Mouse (Mus musculus) MEL (cell line): ENCODE results near the gene Slc5a5. TPM values are rescaled to one million over a fixed set of nuclear protein-coding genes. Genes with fewer than 3 reads are reported as not detected.

Source experiments
- DNase-seq: peaks from one replicate; pipeline ENCODE4 v3.0.0; 2011; ENCODE audit warnings: low read depth, low spot score
- H3K27ac ChIP-seq: 2 replicates; pipeline ENCODE4 v1.5.1; 2012; ENCODE audit warnings: low read depth, mild to moderate bottlenecking, control low read depth, low read length, moderate library complexity; ENCODE audit not compliant: control insufficient read depth
- H3K27me3 ChIP-seq, 2 experiments: fragments of 150-350 bp in 1 of 2; sonication (generic) in 1 of 2; 2 replicates each; pipeline ENCODE4 v1.6.1; 2012; ENCODE audit warnings: low read length in 2 of 2, mild to moderate bottlenecking in 2 of 2, improper control_type of control experiment in 1 of 2, moderate library complexity in 1 of 2; ENCODE audit not compliant: insufficient read depth in 2 of 2, control insufficient read depth in 1 of 2
- H3K36me3 ChIP-seq, 2 experiments: 2 replicates each; pipeline ENCODE4 v1.6.1; 2012 to 2014; ENCODE audit warnings: low read length in 2 of 2, improper control_type of control experiment in 1 of 2, inconsistent platforms in 1 of 2, mild to moderate bottlenecking in 1 of 2; ENCODE audit not compliant: insufficient read depth in 2 of 2, control insufficient read depth in 1 of 2
- H3K4me1 ChIP-seq, 2 experiments: fragments of 150-350 bp in 1 of 2; sonication (generic) in 1 of 2; 2 replicates each; pipeline ENCODE4 v1.6.1; 2012; ENCODE audit warnings: low read length in 2 of 2, improper control_type of control experiment in 1 of 2, mild to moderate bottlenecking in 1 of 2; ENCODE audit not compliant: insufficient read depth in 2 of 2, control insufficient read depth in 1 of 2
- H3K4me3 ChIP-seq, 2 experiments: fragments of 150-350 bp in 1 of 2; sonication (generic) in 1 of 2; 2 replicates each; pipeline ENCODE4 v1.5.1; 2012; ENCODE audit warnings: low read depth in 2 of 2, low read length in 2 of 2, mild to moderate bottlenecking in 2 of 2, moderate library complexity in 2 of 2, control low read depth in 1 of 2, improper control_type of control experiment in 1 of 2; ENCODE audit not compliant: control insufficient read depth in 1 of 2, insufficient read depth in 1 of 2
- H3K79me2 ChIP-seq: 2 replicates; pipeline ENCODE4 v1.6.1; 2012; ENCODE audit warnings: mild to moderate bottlenecking, low read length, moderate library complexity; ENCODE audit not compliant: control insufficient read depth, poor library complexity, insufficient read depth
- H3K9ac ChIP-seq: 2 replicates; pipeline ENCODE4 v1.6.1; 2012; ENCODE audit warnings: low read depth, mild to moderate bottlenecking, control low read depth, low read length, moderate library complexity; ENCODE audit not compliant: control insufficient read depth, poor library complexity, severe bottlenecking
- H3K9me3 ChIP-seq: fragments of 150-350 bp; sonication (generic); replicated peaks from 2 replicates; pipeline ENCODE4 v1.6.1; 2012; ENCODE audit warnings: mild to moderate bottlenecking, low read length, improper control_type of control experiment, moderate library complexity; ENCODE audit not compliant: insufficient read depth
- BHLHE40 ChIP-seq: IDR thresholded peaks from 2 replicates; pipeline ENCODE4 v1.6.1; 2012; ENCODE audit warnings: low read depth, mild to moderate bottlenecking, inconsistent platforms, low read length, improper control_type of control experiment, borderline replicate concordance
- CHD1 ChIP-seq: IDR thresholded peaks from 2 replicates; pipeline ENCODE4 v1.6.1; 2012; ENCODE audit warnings: low read depth, mild to moderate bottlenecking, inconsistent platforms, low read length, improper control_type of control experiment
- E2F4 ChIP-seq: IDR thresholded peaks from 2 replicates; pipeline ENCODE4 v1.6.1; 2011; ENCODE audit warnings: low read depth, low read length, improper control_type of control experiment, borderline replicate concordance
- ELF1 ChIP-seq: IDR thresholded peaks from 2 replicates; pipeline ENCODE4 v1.6.1; 2014; ENCODE audit warnings: low read depth, mild to moderate bottlenecking, inconsistent platforms, low read length, improper control_type of control experiment, moderate library complexity
- EP300 ChIP-seq, 2 experiments: IDR thresholded peaks; 2 replicates each; pipeline ENCODE4 v1.6.1; 2011; ENCODE audit warnings: improper control_type of control experiment in 2 of 2, low read length in 2 of 2, low read depth in 1 of 2, mild to moderate bottlenecking in 1 of 2
- GATA1 ChIP-seq: IDR thresholded peaks from 2 replicates; pipeline ENCODE4 v1.6.1; 2011; ENCODE audit warnings: low read depth, low read length, improper control_type of control experiment
- KAT2A ChIP-seq: conservative IDR thresholded peaks from 2 replicates; pipeline ENCODE4 v1.6.1; 2012; ENCODE audit warnings: low read depth, low read length, improper control_type of control experiment, inconsistent platforms
- MAFK ChIP-seq: IDR thresholded peaks from 2 replicates; pipeline ENCODE4 v1.6.1; 2011; ENCODE audit warnings: low read depth, mild to moderate bottlenecking, low read length, improper control_type of control experiment, borderline replicate concordance
- MEF2A ChIP-seq: IDR thresholded peaks from 2 replicates; pipeline ENCODE4 v1.6.1; 2014; ENCODE audit warnings: low read depth, mild to moderate bottlenecking, inconsistent platforms, low read length, improper control_type of control experiment; ENCODE audit not compliant: poor library complexity, insufficient replicate concordance, severe bottlenecking; ENCODE audit errors: extremely low read depth
- POLR2A ChIP-seq, 2 experiments: IDR thresholded peaks; 2 replicates each; pipeline ENCODE4 v1.6.1; 2011 to 2012; ENCODE audit warnings: low read length in 2 of 2, mild to moderate bottlenecking in 2 of 2, control low read depth in 1 of 2, improper control_type of control experiment in 1 of 2, low read depth in 1 of 2, moderate library complexity in 1 of 2; ENCODE audit not compliant: control insufficient read depth in 1 of 2, insufficient read depth in 1 of 2, poor library complexity in 1 of 2
- POLR2AphosphoS5 ChIP-seq: IDR thresholded peaks from 2 replicates; pipeline ENCODE4 v1.6.1; 2012; ENCODE audit warnings: low read depth, borderline replicate concordance, mild to moderate bottlenecking, inconsistent platforms, low read length, moderate library complexity, mixed read lengths
- SMC3 ChIP-seq: IDR thresholded peaks from 2 replicates; pipeline ENCODE4 v1.6.1; 2011; ENCODE audit warnings: low read depth, low read length, improper control_type of control experiment
- TBP ChIP-seq: IDR thresholded peaks from 2 replicates; pipeline ENCODE4 v1.8.0; 2011; ENCODE audit warnings: low read depth, low read length, improper control_type of control experiment
- TCF12 ChIP-seq: IDR thresholded peaks from 2 replicates; pipeline ENCODE4 v1.6.1; 2014; ENCODE audit warnings: low read depth, mild to moderate bottlenecking, inconsistent platforms, low read length, improper control_type of control experiment, moderate library complexity
- USF2 ChIP-seq, 2 experiments: IDR thresholded peaks; 2 replicates each; pipeline ENCODE4 v1.6.1; 2011 to 2012; ENCODE audit warnings: improper control_type of control experiment in 2 of 2, low read length in 2 of 2, borderline replicate concordance in 1 of 2, inconsistent platforms in 1 of 2, low read depth in 1 of 2, mild to moderate bottlenecking in 1 of 2; ENCODE audit not compliant: insufficient read depth in 1 of 2
- ZC3H11A ChIP-seq: IDR thresholded peaks from 2 replicates; pipeline ENCODE4 v1.6.1; 2012; ENCODE audit warnings: low read depth, mild to moderate bottlenecking, inconsistent platforms, low read length, improper control_type of control experiment
- ZMIZ1 ChIP-seq: IDR thresholded peaks from 2 replicates; pipeline ENCODE4 v1.6.1; 2012; ENCODE audit warnings: low read depth, mild to moderate bottlenecking, inconsistent platforms, low read length, improper control_type of control experiment, moderate library complexity
- ZNF384 ChIP-seq: IDR thresholded peaks from 2 replicates; pipeline ENCODE4 v1.6.1; 2012; ENCODE audit warnings: low read depth, mild to moderate bottlenecking, inconsistent platforms, low read length, improper control_type of control experiment
- polyA plus RNA-seq, 2 experiments: library from polyadenylated mRNA; stranded (reverse) in 1 of 2; unstranded in 1 of 2; fragments of >175 nt in 1 of 2; fragments of >200 nt in 1 of 2; gene quantifications; 2 replicates each; pipeline versions ENCODE4 v1.2.1 to v1.2.4; 2012; ENCODE audit warnings: low replicate concordance in 2 of 2, low read depth in 1 of 2; ENCODE audit not compliant: insufficient read length in 2 of 2, insufficient read depth in 1 of 2, missing spikeins in 1 of 2
- total RNA-seq: library from RNA; depleted of rRNA; stranded (reverse); fragments of 300-350 nt; gene quantifications from 2 replicates; pipeline ENCODE4 v1.2.3, GENCODE M21; 2012

Gene Slc5a5
- total and polyA plus RNA-seq, 3 experiments, result 0.12 to 0.36 TPM; not detected in 1

DNA sequence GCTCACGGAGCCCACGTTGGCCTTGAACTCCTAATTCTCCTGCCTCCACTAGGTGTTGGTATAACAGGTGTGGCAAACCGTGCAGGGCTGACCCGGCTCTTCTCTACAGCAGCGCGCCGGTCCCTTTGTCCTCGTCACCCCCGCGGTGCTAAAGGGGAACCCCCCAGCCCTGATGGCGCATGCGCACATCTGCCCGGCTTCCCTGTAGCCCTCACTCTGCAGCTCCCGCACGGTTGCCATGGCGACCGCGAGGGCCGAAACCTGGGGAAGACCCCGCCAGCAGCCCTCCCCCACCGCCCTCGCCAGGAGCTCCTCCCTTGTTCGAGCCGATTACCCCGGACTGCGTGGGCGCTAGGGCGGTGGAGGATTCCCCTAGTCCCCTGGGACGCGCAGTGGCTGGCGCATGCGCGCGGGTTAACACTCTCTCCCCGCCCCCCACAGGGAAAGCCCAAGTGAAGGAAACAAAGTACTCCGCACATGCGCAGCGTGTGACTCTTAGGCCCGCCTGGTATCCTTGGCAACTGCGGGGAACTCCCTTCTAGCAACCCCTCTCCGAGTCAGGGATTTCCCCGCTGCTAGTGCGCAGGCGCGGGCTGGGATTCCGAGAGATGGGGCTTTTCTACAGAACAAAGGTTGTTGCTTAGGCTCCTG is 27.1 kb downstream of the Slc5a5 start (continued):
- no peak for TF ChIP-seq CHD1
- no peak; the same call in 1 of the 2 replicates for TF ChIP-seq KAT2A
- peak in 1 of 2 experiments; percentile 41; a peak in 1 of 4 replicates for TF ChIP-seq EP300 (IDR thresholded peaks at IDR 0.05; ENCODE audit: low read depth in 1 of 2, low read length in 2 of 2)
- TF ChIP-seq E2F4, result no peak
- TF ChIP-seq ELF1, result peak; percentile 64; the same call in 1 of the 2 replicates
- no peak; the same call in 1 of the 2 replicates for TF ChIP-seq BHLHE40
- no peak for TF ChIP-seq ZC3H11A
- no peak for TF ChIP-seq USF2 (IDR thresholded peaks at IDR 0.05; ENCODE audit: borderline replicate concordance in 1 of 2, insufficient read depth in 1 of 2, low read depth in 1 of 2, low read length in 2 of 2)
- peak; percentile 54; the same call in 1 of the 2 replicates for TF ChIP-seq ZMIZ1
- TF ChIP-seq TBP, result 0 out of 2 replicates have a peak, but pooled peaks have one; percentile 39
- no peak for TF ChIP-seq MAFK
- TF ChIP-seq POLR2AphosphoS5, result no peak
- TF ChIP-seq TCF12, result peak; percentile 58; the same call in 1 of the 2 replicates
- TF ChIP-seq ZNF384, result no peak; the same call in 1 of the 2 replicates

DNA sequence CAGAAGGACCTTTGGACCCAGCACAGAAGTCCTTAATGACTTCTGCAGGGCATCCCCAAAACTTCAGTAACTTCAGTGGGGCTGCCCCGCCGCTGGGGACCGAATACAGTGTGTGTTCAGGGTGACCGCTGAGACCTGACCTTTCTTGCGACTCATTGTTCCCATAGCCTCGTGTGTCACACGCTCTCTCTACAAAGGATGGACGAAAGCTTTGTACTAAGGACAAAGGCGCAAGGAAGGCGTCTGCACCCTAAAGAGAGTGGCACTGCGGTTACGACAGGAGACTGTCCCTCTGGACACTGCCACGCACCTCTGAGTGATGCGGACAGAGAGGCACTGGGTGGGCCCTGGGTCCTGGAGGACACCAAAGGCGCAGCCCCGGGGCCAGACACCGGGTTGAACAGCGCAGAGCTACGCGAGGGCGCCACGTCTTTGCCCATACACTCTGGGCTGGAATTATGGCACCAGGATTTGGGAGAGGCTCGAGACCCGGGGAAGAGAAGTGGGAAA is 27.8 kb downstream of the Slc5a5 start:
- Histone ChIP-seq H3K9ac (peak overlapping the region; percentile 69), H3K27ac (peak overlapping the region; percentile 59), H3K4me1 (0 out of 4 replicates have a peak, but pooled peaks cover 0 to 5% of the 10 kb centered on the region in 2 experiments), H3K79me2 (no peaks in the 10 kb centered on the region; the same call in 1 of the 2 replicates), H3K27me3 (no peaks in the 10 kb centered on the region), H3K4me3 (peak overlapping the region; percentile 55 to 57), H3K36me3 (peaks cover 0 to 2% of the 10 kb centered on the region in 2 experiments; a peak in 1 of 4 replicates), H3K9me3 (no peaks in the 10 kb centered on the region)
- peak; percentile 67 for DNase-seq
- 0 out of 4 replicates have a peak, but pooled peaks of 1 of the 2 experiments have one; percentile 32 for TF ChIP-seq POLR2A (IDR thresholded peaks at IDR 0.05; ENCODE audit: control insufficient read depth in 1 of 2, insufficient read depth in 1 of 2, low read depth in 1 of 2, low read length in 2 of 2, poor library complexity in 1 of 2)
- no peak for TF ChIP-seq GATA1
- no peak for TF ChIP-seq SMC3
- TF ChIP-seq MEF2A, result no peak
- no peak for TF ChIP-seq TCF12
